Mouse (Mus musculus) limb, embryonic 13.5 days (tissue): Measurements from ENCODE around the gene Cd276. TPM values are rescaled to one million over a fixed set of nuclear protein-coding genes. Genes with fewer than 3 reads are reported as not detected.

ENCODE experiments used
- ATAC-seq: fragments of 200-750 bp; cut with Nextera tagmentation; 2 replicates; pipeline ENCODE4 v1.8.0; 2017; ENCODE audit warnings: low read depth, moderate number of reproducible peaks, moderate TSS enrichment; ENCODE audit not compliant: low FRiP score
- H3K27ac ChIP-seq: fragments of 300-500 bp; sonication (generic); 2 replicates; pipeline ENCODE4 v1.5.1; 2015; ENCODE audit warnings: inconsistent platforms, mild to moderate bottlenecking, moderate library complexity
- H3K27me3 ChIP-seq: fragments of 300-500 bp; sonication (generic); 2 replicates; pipeline ENCODE4 v1.6.1; 2015; ENCODE audit warnings: mild to moderate bottlenecking, inconsistent platforms
- H3K36me3 ChIP-seq: fragments of 300-500 bp; sonication (generic); 2 replicates; pipeline ENCODE4 v1.6.1; 2015; ENCODE audit warnings: inconsistent platforms, mild to moderate bottlenecking, moderate library complexity
- H3K4me1 ChIP-seq: fragments of 300-500 bp; sonication (generic); 2 replicates; pipeline ENCODE4 v1.6.1; 2015; ENCODE audit warnings: inconsistent platforms
- H3K4me2 ChIP-seq: fragments of 300-500 bp; sonication (generic); replicated peaks from 2 replicates; pipeline ENCODE4 v1.6.1; 2015; ENCODE audit warnings: inconsistent platforms, mild to moderate bottlenecking, moderate library complexity
- H3K4me3 ChIP-seq: fragments of 300-500 bp; sonication (generic); 2 replicates; pipeline ENCODE4 v1.5.1; 2015; ENCODE audit warnings: moderate library complexity, mild to moderate bottlenecking, inconsistent platforms
- H3K9ac ChIP-seq: fragments of 300-500 bp; sonication (generic); 2 replicates; pipeline ENCODE4 v1.6.1; 2015; ENCODE audit warnings: mild to moderate bottlenecking, inconsistent platforms
- H3K9me3 ChIP-seq: fragments of 300-500 bp; sonication (generic); 2 replicates; pipeline ENCODE4 v1.6.1; 2016; ENCODE audit warnings: inconsistent platforms
- WGBS: fragments of 180-500 bp; shearing (Covaris S2); methylation state at CpG from one replicate; pipeline ENCODE4 v1.1.7; 2015; 5-methylcytosine and 5-hydroxymethylcytosine counted together
- polyA plus RNA-seq: library from polyadenylated mRNA; unstranded; fragments of >200 nt; fragmentation: Nextera tagmentation; extraction: Ambion mirVana; gene quantifications from 2 replicates; pipeline ENCODE4 v1.2.1, GENCODE M21; 2015

The Cd276 gene
- polyA plus RNA-seq, 1 experiment from 2014 or later: 71.4 TPM

DNA sequence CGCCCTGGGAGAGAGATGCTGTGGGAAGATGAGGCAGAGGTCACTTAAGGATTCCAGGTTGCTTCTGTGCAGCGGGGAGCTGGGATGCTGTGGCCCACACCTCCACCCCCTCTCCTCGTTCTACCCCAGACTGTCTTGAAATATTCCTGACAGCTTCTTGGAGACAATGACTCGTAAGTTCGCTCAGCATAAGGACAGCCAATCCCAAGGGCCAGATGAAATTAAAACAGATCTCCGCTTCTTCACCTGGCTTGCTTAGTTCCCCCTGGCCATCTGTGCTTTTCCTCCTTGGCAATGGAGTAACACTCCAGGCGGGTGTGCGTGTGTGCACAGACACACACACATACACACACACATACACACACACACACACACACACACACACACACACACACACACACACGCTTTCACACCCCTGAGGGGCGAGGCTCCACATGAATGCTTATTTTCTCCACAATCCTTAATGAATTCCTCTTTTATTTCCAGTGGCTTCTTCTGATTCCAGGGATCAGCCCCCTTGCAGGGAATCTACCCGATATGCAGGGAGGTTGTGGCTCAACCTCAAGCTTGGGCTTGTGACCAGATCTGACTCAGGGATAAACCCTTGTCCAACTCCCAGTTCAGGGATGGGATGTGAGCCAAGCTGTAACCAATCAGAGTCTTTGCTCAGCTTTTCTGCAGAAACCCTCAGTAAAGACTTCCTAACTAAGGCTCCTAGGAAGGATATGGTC lies 8.4 kb downstream of the Cd276 start:
- WGBS: 72% methylated on average over 11 of the region's 11 CpGs
- no peak for ATAC-seq
- no peak overlapping the region for H3K27ac ChIP-seq

DNA sequence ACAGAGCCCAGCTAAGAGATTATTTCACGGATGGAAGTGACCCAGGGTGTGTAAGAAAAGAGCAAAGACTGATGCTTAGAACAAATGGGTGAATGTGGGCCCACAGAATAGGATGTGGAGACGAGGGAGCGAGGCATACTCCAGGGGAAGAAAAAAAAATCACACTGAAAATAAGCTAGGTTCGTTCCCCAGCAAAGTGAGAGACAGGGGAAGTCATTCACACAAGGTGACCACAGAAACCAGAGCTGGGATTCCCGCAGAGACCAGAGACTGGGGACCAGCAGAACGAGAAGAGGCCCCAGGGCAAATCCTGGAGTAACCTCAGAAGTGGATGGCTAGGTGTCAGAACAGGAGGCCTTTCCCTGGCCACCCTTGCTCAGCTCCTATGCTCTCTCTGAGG lies 9.8 kb downstream of the Cd276 start:
- Histone ChIP-seq H3K9ac (no peak overlapping the region), H3K4me3 (no peak overlapping the region), H3K9me3 (no peaks in the 10 kb centered on the region), H3K36me3 (peaks cover 3% of the 10 kb centered on the region), H3K4me1 (peaks cover 57% of the 10 kb centered on the region), H3K27ac (no peak overlapping the region), H3K27me3 (no peaks in the 10 kb centered on the region), H3K4me2 (no peak overlapping the region)
- no peak for ATAC-seq
- 58% methylated on average over 6 of the region's 6 CpGs for WGBS

More for the DNA sequence above, 8.4 kb downstream of the Cd276 start:
- Histone ChIP-seq H3K9ac (no peak overlapping the region), H3K4me1 (peaks cover 50% of the 10 kb centered on the region), H3K27me3 (no peaks in the 10 kb centered on the region), H3K36me3 (no peaks in the 10 kb centered on the region; the same call in none of the 2 replicates), H3K4me2 (no peak overlapping the region), H3K9me3 (no peaks in the 10 kb centered on the region), H3K4me3 (no peak overlapping the region)

DNA sequence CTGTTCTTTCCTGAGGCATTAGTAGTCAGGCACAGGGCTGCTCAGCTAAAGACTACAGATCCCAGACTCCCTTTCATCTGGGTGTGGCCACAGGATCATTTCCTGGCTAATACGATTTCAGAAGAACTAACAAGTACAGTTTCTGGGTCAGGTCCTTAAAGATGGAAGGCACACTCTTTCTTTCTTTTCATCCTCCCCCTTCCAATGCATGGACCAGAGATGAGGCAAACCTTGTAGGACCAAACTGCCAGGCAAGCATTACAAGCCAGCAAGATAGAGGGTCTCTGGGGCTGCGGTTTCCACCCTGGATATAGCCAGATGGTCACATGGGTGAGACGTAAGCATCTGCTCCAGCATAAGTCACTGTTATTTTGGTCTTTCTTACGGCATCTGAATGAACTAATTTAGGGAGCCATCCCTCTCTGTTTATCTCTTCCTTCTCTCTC lies 10.3 kb downstream of the Cd276 start:
- H3K36me3 ChIP-seq: peaks cover 8% of the 10 kb centered on the region
- no peak overlapping the region for H3K27ac ChIP-seq
- H3K4me2 ChIP-seq: no peak overlapping the region
- no peak overlapping the region for H3K9ac ChIP-seq
- no peak for ATAC-seq
- WGBS: 71% methylated on average over 4 of the region's 4 CpGs
- H3K9me3 ChIP-seq: no peaks in the 10 kb centered on the region
- H3K4me1 ChIP-seq: peaks cover 54% of the 10 kb centered on the region
- H3K27me3 ChIP-seq: no peaks in the 10 kb centered on the region
- no peak overlapping the region for H3K4me3 ChIP-seq

DNA sequence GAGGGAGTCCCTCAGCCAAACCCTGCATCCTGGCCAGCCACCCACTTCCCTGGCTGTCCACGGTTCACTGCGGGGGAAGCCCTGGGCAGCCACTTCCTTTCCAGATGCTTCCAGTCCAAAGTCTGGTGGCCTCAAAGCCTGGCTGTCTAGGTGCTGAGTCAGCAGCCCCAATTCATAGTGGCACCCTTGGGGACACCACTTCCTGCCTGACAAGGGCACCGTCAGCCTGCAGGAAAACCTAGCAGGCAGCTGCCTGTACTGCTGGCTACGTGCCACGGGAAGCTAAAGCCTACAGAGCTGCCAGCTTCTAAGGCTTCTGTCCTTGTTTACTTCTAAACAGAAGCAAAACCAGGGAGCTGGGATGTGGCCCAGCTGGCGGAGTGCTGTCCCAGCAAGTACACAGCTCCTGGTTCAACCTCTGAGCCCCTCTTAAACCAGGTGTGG lies 13.3 kb downstream of the Cd276 start:
- peaks cover 29% of the 10 kb centered on the region for H3K36me3 ChIP-seq
- H3K4me1 ChIP-seq: peaks cover 33% of the 10 kb centered on the region
- no peaks in the 10 kb centered on the region for H3K9me3 ChIP-seq
- H3K4me3 ChIP-seq: no peak overlapping the region
- 29% methylated on average over 6 of the region's 6 CpGs for WGBS
- no peak overlapping the region for H3K4me2 ChIP-seq
- peak; percentile 39; the same call in 1 of the 2 replicates for ATAC-seq
- H3K27ac ChIP-seq: peak overlapping the region; percentile 52; the same call in 1 of the 2 replicates
- no peaks in the 10 kb centered on the region for H3K27me3 ChIP-seq
- H3K9ac ChIP-seq: peak overlapping the region; percentile 50; the same call in 1 of the 2 replicates

DNA sequence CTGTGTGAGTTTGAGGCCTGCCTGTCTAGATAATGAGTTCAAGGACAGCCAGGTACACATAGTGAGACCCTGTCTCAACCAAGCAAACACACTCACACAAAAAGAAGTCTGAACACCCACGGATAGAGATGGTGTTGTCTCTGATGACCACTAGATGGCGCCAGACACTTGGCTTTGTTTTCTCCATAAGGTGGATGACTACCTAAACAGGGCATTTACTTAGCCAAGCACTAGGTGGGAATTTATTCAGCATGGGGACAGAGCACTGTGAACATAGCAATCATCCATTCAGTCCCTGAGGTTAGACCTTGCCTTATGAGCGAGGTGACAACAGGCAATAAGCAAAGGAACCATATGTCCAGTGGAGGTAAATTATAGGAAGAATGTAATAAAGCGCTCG lies 15.4 kb downstream of the Cd276 start:
- WGBS: 48% methylated on average over 5 of the region's 5 CpGs

DNA sequence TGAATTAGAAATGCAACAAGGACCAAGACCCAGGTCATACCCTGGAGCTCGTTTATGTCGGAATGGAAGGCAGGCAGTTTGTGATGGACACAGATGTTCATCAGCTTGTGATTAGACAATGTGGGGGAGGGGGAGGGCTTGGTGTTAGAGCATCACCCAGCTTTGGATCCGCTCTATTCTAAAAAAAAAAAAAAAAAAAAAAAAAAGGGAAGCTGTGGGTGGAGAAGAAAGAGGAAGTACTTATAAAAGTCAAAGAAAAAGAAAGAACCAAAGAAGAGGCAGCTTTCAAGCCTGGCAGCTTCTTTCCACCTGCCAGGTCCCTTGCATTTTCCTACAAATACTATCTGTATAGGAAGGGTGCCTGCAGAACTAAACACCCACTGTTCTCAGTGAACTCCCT lies 17.5 kb downstream of the Cd276 start:
- Histone ChIP-seq H3K27ac (no peak overlapping the region), H3K36me3 (peaks cover 68% of the 10 kb centered on the region), H3K9me3 (no peaks in the 10 kb centered on the region), H3K4me3 (no peak overlapping the region), H3K4me2 (no peak overlapping the region), H3K27me3 (no peaks in the 10 kb centered on the region), H3K9ac (no peak overlapping the region), H3K4me1 (peaks cover 19% of the 10 kb centered on the region)
- 78% methylated on average over 3 of the region's 3 CpGs for WGBS
- no peak for ATAC-seq

More for the DNA sequence above, 15.4 kb downstream of the Cd276 start:
- 0 out of 2 replicates have a peak, but pooled peaks have one; percentile 29 for ATAC-seq
- peaks cover 23% of the 10 kb centered on the region for H3K4me1 ChIP-seq
- no peak overlapping the region for H3K4me3 ChIP-seq
- H3K9me3 ChIP-seq: no peaks in the 10 kb centered on the region
- no peaks in the 10 kb centered on the region for H3K27me3 ChIP-seq
- H3K36me3 ChIP-seq: peaks cover 48% of the 10 kb centered on the region
- H3K27ac ChIP-seq: no peak overlapping the region
- H3K9ac ChIP-seq: no peak overlapping the region
- H3K4me2 ChIP-seq: no peak overlapping the region

DNA sequence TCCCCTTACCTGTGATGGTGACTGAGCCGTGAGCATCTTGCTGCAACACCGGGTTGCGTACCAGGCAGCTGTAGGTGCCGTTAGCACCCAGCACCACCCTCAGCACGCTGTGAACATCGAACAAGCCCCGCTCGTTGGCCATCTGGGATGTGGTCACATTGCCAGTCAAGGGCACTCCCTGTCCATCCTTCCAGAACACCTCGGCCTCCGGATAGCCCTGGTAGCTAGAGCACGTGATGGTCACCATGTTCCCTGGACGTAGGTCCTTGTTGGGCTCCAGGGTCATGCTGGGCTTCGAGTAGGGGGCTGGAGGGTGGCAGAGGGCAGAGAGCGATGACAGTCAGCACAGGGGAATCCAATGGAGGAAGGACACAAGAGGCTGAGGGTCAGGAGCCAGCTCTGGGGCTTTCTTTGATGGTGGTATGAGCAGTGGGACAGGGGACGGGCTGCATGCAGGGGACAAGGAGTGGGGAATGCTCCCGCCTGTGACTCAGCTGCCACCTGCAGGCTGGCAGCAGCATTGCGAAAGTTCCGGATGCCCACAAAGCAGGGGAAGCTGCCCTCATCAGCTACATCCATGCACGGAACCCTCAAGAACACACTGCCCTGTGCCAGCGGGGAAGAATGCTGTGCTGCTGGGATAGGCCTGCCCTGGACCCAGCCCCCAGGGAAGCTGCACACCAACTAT lies 19.6 kb downstream of the Cd276 start:
- H3K27ac ChIP-seq: no peak overlapping the region
- no peak overlapping the region for H3K9ac ChIP-seq
- no peaks in the 10 kb centered on the region for H3K9me3 ChIP-seq
- no peak overlapping the region for H3K4me2 ChIP-seq
- WGBS: 77% methylated on average over 20 of the region's 20 CpGs
- ATAC-seq: no peak
- H3K27me3 ChIP-seq: no peaks in the 10 kb centered on the region
- H3K4me1 ChIP-seq: no peaks in the 10 kb centered on the region
- H3K36me3 ChIP-seq: peaks cover 87% of the 10 kb centered on the region
- no peak overlapping the region for H3K4me3 ChIP-seq

DNA sequence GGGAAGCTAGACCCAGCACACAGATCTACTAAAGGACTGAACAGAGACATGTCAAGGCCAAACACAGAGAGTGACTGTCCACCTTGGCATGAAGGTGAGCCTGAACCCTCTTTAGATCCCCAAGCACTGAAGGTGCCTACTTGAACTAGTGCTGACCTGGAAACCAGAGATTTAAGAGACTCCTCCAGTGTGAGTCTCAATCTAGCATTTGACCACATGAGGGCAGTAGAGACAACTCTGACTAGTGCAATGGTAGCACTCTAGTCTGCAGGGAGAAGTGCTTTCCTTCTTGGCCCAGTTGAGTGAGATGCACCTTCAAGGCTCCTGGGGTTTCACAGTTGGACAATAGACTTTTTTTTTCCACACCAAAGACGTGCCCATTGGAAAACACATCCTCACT lies 20.5 kb downstream of the Cd276 start:
- no peaks in the 10 kb centered on the region for H3K4me1 ChIP-seq
- no peak overlapping the region for H3K4me3 ChIP-seq
- H3K27me3 ChIP-seq: no peaks in the 10 kb centered on the region
- H3K27ac ChIP-seq: no peak overlapping the region
- H3K9me3 ChIP-seq: no peaks in the 10 kb centered on the region
- H3K4me2 ChIP-seq: no peak overlapping the region
- peaks cover 89% of the 10 kb centered on the region for H3K36me3 ChIP-seq
- WGBS: 38% methylated on average over 1 of the region's 1 CpGs
- H3K9ac ChIP-seq: no peak overlapping the region
- no peak for ATAC-seq

DNA sequence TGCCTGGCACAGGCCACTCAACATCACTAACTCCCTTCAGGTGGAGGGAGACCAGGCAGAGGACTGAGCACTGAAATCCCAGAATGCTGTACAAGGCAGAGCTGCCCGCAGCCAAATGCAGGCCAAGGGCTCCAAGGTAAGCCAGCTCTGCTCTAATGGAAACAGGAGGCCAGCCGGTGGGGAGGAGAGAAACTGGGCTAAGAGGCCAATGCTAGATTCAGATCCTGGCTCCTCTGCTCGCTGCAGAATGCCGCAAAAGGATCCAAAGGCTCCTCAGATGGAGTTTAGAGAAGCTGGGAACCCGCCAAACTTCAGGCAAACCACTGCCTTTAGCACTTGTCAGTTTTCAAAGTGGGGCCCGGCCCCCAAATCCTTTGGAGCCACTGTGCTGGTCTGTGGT lies 21.9 kb downstream of the Cd276 start:
- no peak for ATAC-seq
- Histone ChIP-seq H3K4me2 (no peak overlapping the region), H3K27me3 (no peaks in the 10 kb centered on the region), H3K4me3 (no peak overlapping the region), H3K4me1 (no peaks in the 10 kb centered on the region), H3K27ac (no peak overlapping the region), H3K9me3 (no peaks in the 10 kb centered on the region), H3K9ac (no peak overlapping the region), H3K36me3 (peaks cover 96% of the 10 kb centered on the region)
- WGBS: 96% methylated on average over 6 of the region's 6 CpGs

DNA sequence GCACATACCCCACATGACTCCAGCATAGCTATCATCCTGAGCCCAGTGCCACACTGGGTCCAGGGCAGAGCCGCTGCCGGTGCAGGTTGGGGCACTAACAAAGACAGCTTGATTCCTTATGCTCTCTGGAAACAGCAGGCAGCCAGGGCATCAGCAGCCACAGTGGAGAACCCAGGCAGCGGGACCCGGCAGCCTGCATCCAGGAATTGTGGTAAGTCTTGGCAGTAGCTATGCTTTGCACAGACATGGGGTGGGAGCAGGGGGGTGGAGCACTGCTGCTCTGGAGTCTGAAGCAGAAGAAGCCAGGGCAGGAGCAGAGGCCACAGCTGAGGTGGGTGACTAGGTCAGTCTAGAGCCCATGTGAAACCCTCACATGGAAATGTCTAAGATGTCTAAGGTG lies 23.0 kb downstream of the Cd276 start:
- ATAC-seq: no peak
- H3K9me3 ChIP-seq: no peaks in the 10 kb centered on the region
- no peak overlapping the region for H3K27ac ChIP-seq
- H3K4me3 ChIP-seq: no peak overlapping the region
- peaks cover 96% of the 10 kb centered on the region for H3K36me3 ChIP-seq
- no peak overlapping the region for H3K9ac ChIP-seq
- H3K4me1 ChIP-seq: peaks cover 3% of the 10 kb centered on the region; the same call in 1 of the 2 replicates
- 94% methylated on average over 4 of the region's 4 CpGs for WGBS
- no peaks in the 10 kb centered on the region for H3K27me3 ChIP-seq
- no peak overlapping the region for H3K4me2 ChIP-seq

DNA sequence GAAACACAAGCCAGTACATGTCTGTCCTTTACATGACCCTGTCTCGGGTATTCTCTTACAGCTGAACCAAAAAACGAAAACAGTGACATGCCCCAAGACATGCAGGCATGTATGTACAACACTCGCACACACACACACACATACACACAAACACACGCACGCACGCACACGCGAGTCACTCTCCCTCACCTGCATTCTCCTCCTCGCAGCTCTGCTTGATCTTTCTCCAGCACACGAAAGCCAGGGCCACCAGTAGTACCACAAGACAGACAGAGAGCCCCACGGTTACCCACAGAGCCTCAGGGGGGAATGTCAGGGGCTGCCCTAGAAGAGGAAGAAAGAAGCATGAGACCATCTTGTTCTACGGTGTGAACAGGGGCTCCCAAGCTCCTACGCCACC lies 24.8 kb downstream of the Cd276 start:
- H3K4me2 ChIP-seq: no peak overlapping the region
- 93% methylated on average over 13 of the region's 13 CpGs for WGBS
- peaks cover 3% of the 10 kb centered on the region; the same call in 1 of the 2 replicates for H3K4me1 ChIP-seq
- no peak overlapping the region for H3K9ac ChIP-seq
- H3K27me3 ChIP-seq: no peaks in the 10 kb centered on the region
- H3K27ac ChIP-seq: no peak overlapping the region
- H3K9me3 ChIP-seq: no peaks in the 10 kb centered on the region
- no peak overlapping the region for H3K4me3 ChIP-seq
- peaks cover 97% of the 10 kb centered on the region for H3K36me3 ChIP-seq
- no peak for ATAC-seq

DNA sequence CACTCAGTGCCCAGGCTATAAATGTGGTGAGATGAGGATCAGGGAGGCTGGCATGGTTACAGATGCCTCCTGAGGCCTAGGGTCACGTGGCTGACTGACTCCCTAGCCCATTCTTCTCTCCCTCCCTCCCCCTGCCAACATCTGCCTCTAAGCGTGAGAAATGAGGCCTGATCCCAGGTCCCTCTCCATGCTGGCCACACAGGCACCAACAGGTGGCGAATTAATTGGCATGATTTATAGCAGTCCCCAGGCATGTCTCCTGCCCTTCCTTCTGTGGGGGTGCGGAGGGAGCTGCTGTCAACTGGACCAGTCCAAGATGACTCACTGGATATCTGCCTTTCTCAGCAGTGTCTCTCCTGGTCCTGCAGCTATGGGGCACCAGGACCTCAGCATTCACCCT lies 27.4 kb downstream of the Cd276 start:
- 34% methylated on average over 4 of the region's 4 CpGs for WGBS
- H3K4me1 ChIP-seq: peaks cover 3% of the 10 kb centered on the region; the same call in 1 of the 2 replicates
- H3K4me3 ChIP-seq: no peak overlapping the region
- H3K9me3 ChIP-seq: no peaks in the 10 kb centered on the region
- H3K9ac ChIP-seq: no peak overlapping the region
- no peaks in the 10 kb centered on the region for H3K27me3 ChIP-seq
- ATAC-seq: no peak
- no peak overlapping the region for H3K4me2 ChIP-seq
- H3K27ac ChIP-seq: no peak overlapping the region
- peaks cover 88% of the 10 kb centered on the region for H3K36me3 ChIP-seq
